Mouse (Mus musculus) intestine, embryonic 14.5 days (tissue): Measurements from ENCODE around the gene Lmo3. TPM values are rescaled to one million over a fixed set of nuclear protein-coding genes. Genes with fewer than 3 reads are reported as not detected.

Experiments used
- ATAC-seq: fragments of 200-750 bp; cut with Nextera tagmentation; replicated peaks from 2 replicates; pipeline ENCODE4 v1.8.0; 2017; ENCODE audit warnings: low read depth, moderate number of reproducible peaks, moderate TSS enrichment, moderate library complexity; ENCODE audit not compliant: low FRiP score, low TSS enrichment
- DNase-seq: peaks from one replicate; pipeline ENCODE4 v3.0.0-alpha.2; 2018; ENCODE audit warnings: low spot score
- H3K27ac ChIP-seq: fragments of 300-500 bp; sonication (generic); 2 replicates; pipeline ENCODE4 v1.5.1; 2014; ENCODE audit warnings: low read depth, mild to moderate bottlenecking, control low read depth
- H3K27me3 ChIP-seq: fragments of 300-500 bp; sonication (generic); replicated peaks from 2 replicates; pipeline ENCODE4 v1.6.1; 2014; ENCODE audit warnings: low read length, control low read depth; ENCODE audit not compliant: control insufficient read depth, insufficient read depth
- H3K36me3 ChIP-seq: fragments of 300-500 bp; sonication (generic); 2 replicates; pipeline ENCODE4 v1.6.1; 2014; ENCODE audit warnings: low read length, control low read depth; ENCODE audit not compliant: control insufficient read depth, insufficient read depth
- H3K4me1 ChIP-seq: fragments of 300-500 bp; sonication (generic); replicated peaks from 2 replicates; pipeline ENCODE4 v1.6.1; 2014; ENCODE audit warnings: low read length, control low read depth, mixed read lengths; ENCODE audit not compliant: control insufficient read depth, insufficient read depth
- H3K4me2 ChIP-seq: fragments of 300-500 bp; sonication (generic); 2 replicates; pipeline ENCODE4 v1.6.1; 2014; ENCODE audit warnings: low read length
- H3K4me3 ChIP-seq: fragments of 300-500 bp; sonication (generic); 2 replicates; pipeline ENCODE4 v1.5.1; 2014; ENCODE audit warnings: low read depth, low read length, control low read depth, mixed read lengths
- H3K9ac ChIP-seq: fragments of 300-500 bp; sonication (generic); 2 replicates; pipeline ENCODE4 v1.6.1; 2014; ENCODE audit warnings: mild to moderate bottlenecking, low read length
- H3K9me3 ChIP-seq: fragments of 300-500 bp; sonication (generic); 2 replicates; pipeline ENCODE4 v1.6.1; 2016; ENCODE audit warnings: low read length, control low read depth; ENCODE audit not compliant: control insufficient read depth
- WGBS: fragments of 180-500 bp; shearing (Covaris S2); extraction: QIAGEN DNeasy Blood & Tissue Kit; methylation state at CpG from one replicate; pipeline ENCODE4 v1.1.7; 2014; 5-methylcytosine and 5-hydroxymethylcytosine counted together
- polyA plus RNA-seq: library from polyadenylated mRNA; unstranded; fragments of >200 nt; fragmentation: Nextera tagmentation; extraction: Ambion mirVana; gene quantifications from 2 replicates; pipeline ENCODE4 v1.2.1, GENCODE M21; 2014

Lmo3 gene
- polyA plus RNA-seq, 1 experiment from 2014 or later = 10.5 TPM

DNA sequence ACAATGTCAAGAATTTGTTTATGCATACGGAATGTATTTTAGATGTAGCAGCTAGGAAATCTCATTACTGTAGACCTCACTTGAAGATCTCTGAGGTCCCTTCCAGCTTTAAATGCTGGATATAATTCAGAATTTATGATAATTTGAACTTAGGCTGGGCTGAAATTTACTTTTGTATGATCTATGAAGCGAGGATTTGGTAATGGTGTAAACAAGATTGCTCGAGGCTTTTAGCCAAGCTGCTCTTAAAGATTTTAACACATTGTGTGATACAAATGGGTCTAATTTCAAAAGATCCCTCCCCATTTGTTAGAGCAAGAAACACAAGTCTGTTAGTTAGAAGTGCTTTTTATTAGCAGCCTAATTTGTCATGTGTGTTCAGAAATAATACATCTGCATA is 144.4 kb downstream of the Lmo3 start:
- Histone ChIP-seq H3K4me2 (no peak overlapping the region), H3K36me3 (no peaks in the 10 kb centered on the region), H3K9ac (no peak overlapping the region), H3K27ac (no peak overlapping the region), H3K4me3 (no peak overlapping the region), H3K9me3 (no peaks in the 10 kb centered on the region), H3K4me1 (no peaks in the 10 kb centered on the region), H3K27me3 (no peaks in the 10 kb centered on the region)
- ATAC-seq (no peak), DNase-seq (no peak)
- WGBS = 58% methylated on average over 3 of the region's 3 CpGs

DNA sequence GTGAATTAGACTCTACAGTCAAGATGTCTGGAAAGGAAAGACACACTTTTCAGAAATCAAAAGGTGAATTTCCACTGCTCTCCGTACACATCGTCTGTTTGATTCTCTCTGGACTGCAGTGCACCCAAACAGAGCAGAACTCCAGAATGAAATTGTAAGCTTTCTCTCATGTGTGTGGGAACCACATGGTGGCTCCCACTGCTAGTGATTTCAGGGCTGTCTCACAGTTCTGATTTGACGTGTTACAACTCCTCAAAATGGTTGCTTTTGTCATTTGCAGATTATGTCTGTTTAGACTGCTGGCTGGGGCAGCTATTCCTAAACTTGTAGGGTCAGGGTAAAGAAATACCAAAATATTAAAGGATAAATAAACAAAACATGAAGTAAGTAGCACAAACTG is 145.0 kb downstream of the Lmo3 start:
- Histone ChIP-seq H3K27me3 (no peaks in the 10 kb centered on the region), H3K4me1 (no peaks in the 10 kb centered on the region), H3K4me2 (no peak overlapping the region), H3K36me3 (no peaks in the 10 kb centered on the region), H3K9ac (no peak overlapping the region), H3K27ac (no peak overlapping the region), H3K4me3 (no peak overlapping the region), H3K9me3 (no peaks in the 10 kb centered on the region)
- ATAC-seq (no peak), DNase-seq (no peak)
- 50% methylated on average over 3 of the region's 3 CpGs for WGBS

DNA sequence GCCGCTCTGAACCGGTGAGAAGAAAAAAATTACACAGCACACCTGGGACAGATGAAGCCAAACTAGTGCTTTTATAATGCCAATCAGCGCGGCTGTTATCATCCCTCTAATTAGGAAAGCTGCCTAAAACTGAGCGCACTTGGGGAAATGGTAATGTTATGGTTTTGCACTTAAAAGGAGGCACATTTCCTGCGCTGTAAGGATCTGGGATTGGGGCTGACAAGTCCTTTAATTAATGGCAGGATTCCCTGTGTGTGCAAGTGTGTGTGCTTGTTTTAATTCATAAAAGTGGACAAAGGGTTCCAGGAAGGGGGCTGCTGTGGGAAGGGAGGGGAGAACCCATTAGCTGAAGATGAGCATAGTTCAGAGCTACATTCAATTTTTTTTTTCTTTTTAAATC is 154.4 kb downstream of the Lmo3 start:
- no peaks in the 10 kb centered on the region; the same call in 1 of the 2 replicates for H3K4me1 ChIP-seq
- H3K4me3 ChIP-seq = no peak overlapping the region
- no peak overlapping the region for H3K27ac ChIP-seq
- H3K9ac ChIP-seq = no peak overlapping the region
- H3K4me2 ChIP-seq = no peak overlapping the region
- ATAC-seq (no peak), DNase-seq (no peak)
- no peaks in the 10 kb centered on the region for H3K9me3 ChIP-seq
- H3K36me3 ChIP-seq = no peaks in the 10 kb centered on the region
- H3K27me3 ChIP-seq = peaks cover 11% of the 10 kb centered on the region; the same call in 1 of the 2 replicates
- WGBS = 22% methylated on average over 6 of the region's 6 CpGs

DNA sequence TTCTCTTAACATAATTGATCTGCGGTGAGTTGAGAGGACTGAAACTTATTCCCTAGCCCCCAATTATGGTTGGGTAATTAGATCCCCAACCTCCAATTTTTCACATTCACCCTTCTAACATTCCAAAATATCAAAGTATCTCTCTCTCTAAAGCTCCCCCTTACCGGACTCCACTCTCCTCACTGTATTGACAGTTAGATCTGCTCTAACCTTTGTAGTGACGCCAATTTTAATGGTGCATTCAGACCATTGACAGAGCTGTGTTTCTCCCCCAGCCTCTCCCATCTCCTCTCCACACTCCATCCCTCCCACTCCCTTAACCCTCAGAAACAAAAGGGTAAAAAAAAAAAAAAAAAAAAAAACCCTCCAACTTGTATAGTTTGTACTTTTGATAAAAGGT is 154.9 kb downstream of the Lmo3 start:
- no peak overlapping the region for H3K9ac ChIP-seq
- WGBS = 61% methylated on average over 3 of the region's 3 CpGs

DNA sequence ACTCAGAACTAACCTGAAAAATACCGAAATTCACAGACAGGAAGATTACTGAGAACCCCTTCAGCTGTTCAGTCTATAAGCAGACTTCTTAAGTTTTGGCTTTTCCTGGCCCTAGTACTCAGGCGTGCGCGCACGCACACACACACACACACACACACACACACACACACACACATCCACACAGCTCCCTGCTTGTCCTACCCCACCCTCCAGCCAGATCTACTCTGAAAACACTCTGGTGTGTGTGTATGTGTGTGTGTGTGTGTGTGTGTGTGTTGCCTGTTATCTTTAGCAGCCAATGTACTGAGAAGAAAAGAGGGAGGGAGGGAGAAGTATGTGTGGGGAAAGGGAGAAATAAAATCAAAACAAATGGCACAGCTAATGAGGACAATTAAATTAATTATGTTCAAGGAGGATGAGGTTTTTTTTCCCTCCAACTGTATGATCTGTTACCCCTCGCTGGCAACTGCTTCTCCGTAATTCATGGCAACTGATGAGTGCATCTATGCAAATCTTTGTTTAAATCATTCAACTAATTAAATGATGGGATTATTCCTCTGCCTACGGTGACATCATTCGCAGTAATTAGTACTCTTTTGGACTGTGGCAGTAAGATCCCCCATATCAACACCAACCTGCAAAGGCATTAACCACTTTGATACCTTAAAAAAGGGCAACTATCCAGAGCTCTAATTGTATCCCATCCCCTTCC is 157.1 kb downstream of the Lmo3 start:
- H3K9me3 ChIP-seq = no peaks in the 10 kb centered on the region
- ATAC-seq (no peak), DNase-seq (no peak)
- H3K9ac ChIP-seq = no peak overlapping the region
- peaks cover 16% of the 10 kb centered on the region; the same call in 1 of the 2 replicates for H3K27me3 ChIP-seq
- peaks cover 6% of the 10 kb centered on the region; the same call in 1 of the 2 replicates for H3K4me1 ChIP-seq
- H3K4me3 ChIP-seq = no peak overlapping the region
- no peak overlapping the region for H3K27ac ChIP-seq
- H3K36me3 ChIP-seq = no peaks in the 10 kb centered on the region
- WGBS = 72% methylated on average over 9 of the region's 9 CpGs
- no peak overlapping the region for H3K4me2 ChIP-seq

More for the DNA sequence above, 154.9 kb downstream of the Lmo3 start:
- Histone ChIP-seq H3K4me2 (no peak overlapping the region), H3K27ac (no peak overlapping the region), H3K9me3 (no peaks in the 10 kb centered on the region), H3K27me3 (peaks cover 15% of the 10 kb centered on the region; the same call in 1 of the 2 replicates), H3K4me1 (no peaks in the 10 kb centered on the region; the same call in 1 of the 2 replicates), H3K4me3 (no peak overlapping the region), H3K36me3 (no peaks in the 10 kb centered on the region)
- ATAC-seq (no peak), DNase-seq (no peak)

DNA sequence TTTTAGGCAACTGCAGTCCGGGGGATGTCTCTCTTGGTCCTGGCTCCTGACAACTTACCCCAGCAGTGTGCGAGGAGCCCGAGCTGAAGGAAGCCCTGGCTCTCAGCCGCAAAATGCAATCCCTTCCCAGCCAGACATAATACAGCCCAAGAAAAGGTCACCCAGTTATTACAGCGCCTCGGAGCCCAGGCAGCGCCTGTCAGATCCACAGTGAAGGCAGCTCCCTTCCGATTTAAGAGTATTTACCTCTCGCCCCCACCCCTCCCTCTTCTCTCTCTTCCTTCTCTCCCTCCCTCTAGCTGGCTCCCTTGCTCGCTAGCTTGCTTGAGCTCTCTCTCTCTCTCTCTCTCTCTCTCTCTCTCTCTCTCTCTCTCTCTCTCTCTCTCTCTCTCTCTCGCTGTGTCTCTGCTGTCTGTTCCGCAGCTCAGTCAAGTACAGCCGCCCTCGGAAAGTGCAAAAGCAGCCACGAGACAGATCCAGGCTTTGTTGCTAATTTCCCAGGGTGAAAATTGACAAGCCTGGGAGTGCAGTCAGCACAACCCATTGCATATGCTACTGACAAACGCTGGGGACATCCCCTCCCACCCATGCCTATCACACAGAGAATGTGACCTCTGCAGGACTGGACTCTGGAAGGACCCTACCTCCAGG is 159.0 kb downstream of the Lmo3 start:
- DNase-seq (peak; percentile 69), ATAC-seq (peak; percentile 54)
- Histone ChIP-seq H3K36me3 (no peaks in the 10 kb centered on the region), H3K9ac (0 out of 2 replicates have a peak overlapping the region, but pooled peaks have one; percentile 20), H3K4me1 (peaks cover 6% of the 10 kb centered on the region; the same call in 1 of the 2 replicates), H3K27me3 (peaks cover 16% of the 10 kb centered on the region; the same call in 1 of the 2 replicates), H3K4me2 (peak overlapping the region; percentile 74), H3K9me3 (no peaks in the 10 kb centered on the region), H3K27ac (no peak overlapping the region), H3K4me3 (peak overlapping the region; percentile 42)
- under 1% methylated on average over 16 of the region's 16 CpGs for whole genome bisulfite sequencing

DNA sequence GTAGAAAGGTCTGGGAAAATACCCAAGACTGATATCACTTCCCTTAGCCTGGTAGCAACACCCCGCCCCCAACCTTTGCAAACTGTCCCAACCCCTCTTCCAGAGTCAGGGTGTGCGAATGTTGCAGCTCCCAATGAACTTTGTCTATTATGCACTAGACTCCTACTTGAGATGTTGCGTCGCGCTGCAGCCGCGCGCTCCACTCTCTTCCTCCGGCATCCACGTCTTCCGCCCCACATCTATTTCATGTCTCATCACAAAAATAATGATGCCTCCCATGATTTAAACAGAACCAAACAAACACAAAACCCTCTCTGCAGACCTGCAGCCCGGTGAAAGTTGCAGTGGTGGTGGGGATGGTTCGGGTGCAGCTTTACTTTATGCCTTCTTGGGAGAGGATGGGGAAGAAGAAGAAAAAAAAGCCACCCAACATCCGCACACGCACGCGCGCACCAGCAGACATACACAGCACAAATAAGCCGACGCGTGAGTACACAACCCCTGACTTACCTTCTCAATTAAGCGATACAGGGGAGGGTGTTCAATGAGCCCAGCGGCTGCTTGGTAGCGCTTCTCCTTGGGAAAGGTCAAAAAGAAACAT is 159.7 kb downstream of the Lmo3 start:
- Histone ChIP-seq H3K9ac (peak overlapping the region; percentile 27), H3K4me1 (peaks cover 6% of the 10 kb centered on the region; the same call in 1 of the 2 replicates), H3K36me3 (no peaks in the 10 kb centered on the region), H3K9me3 (no peaks in the 10 kb centered on the region), H3K4me2 (peak overlapping the region; percentile 74), H3K27ac (no peak overlapping the region), H3K27me3 (peaks cover 16% of the 10 kb centered on the region; the same call in 1 of the 2 replicates), H3K4me3 (peak overlapping the region; percentile 42)
- peak; percentile 69 for DNase-seq
- WGBS = 2% methylated on average over 24 of the region's 24 CpGs
- 0 out of 2 replicates have a peak, but pooled peaks have one; percentile 18 for ATAC-seq

DNA sequence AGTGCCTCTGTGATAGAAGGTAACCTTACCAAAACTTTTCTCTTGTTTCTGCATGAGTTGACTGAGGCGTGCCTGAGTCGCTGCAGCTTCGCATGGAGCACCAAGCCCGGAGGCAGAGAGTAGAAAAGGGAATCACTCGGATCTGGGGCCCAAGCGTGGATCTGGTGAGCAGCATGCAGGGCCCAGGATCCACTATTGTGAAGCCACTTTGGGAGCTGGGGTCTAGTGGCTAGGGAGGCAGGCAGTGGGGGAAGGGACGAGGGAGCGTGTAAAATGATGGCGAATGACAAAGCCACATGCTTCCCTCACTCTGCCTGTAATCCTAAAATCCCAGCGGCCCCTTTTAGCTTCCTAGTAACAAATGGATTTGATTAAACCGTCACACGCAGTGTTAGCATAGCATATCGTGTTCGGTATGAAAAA is 160.6 kb downstream of the Lmo3 start:
- peaks cover 6% of the 10 kb centered on the region; the same call in 1 of the 2 replicates for H3K4me1 ChIP-seq
- H3K36me3 ChIP-seq = no peaks in the 10 kb centered on the region
- 8% methylated on average over 14 of the region's 14 CpGs for WGBS
- peaks cover 16% of the 10 kb centered on the region; the same call in 1 of the 2 replicates for H3K27me3 ChIP-seq
- H3K9me3 ChIP-seq = no peaks in the 10 kb centered on the region
- ATAC-seq = no peak
- peak overlapping the region; percentile 42 for H3K4me3 ChIP-seq
- H3K4me2 ChIP-seq = peak overlapping the region; percentile 74
- peak; percentile 62 for DNase-seq
- H3K27ac ChIP-seq = no peak overlapping the region
- peak overlapping the region; percentile 37; the same call in 1 of the 2 replicates for H3K9ac ChIP-seq
